Mouse (Mus musculus): Measurements from ENCODE around the gene Defb7. TPM values are rescaled to one million over a fixed set of nuclear protein-coding genes. Genes with fewer than 3 reads are reported as not detected.

The Defb7 gene
- not detected in 2 replicates for polyA plus RNA-seq (2016; fragmentation: Nextera tagmentation; extraction: Ambion mirVana)

- Histone ChIP-seq H3K4me1 (no peaks in the 10 kb centered on the region), H3K9me3 (replicated peaks) (no peaks in the 10 kb centered on the region), H3K36me3 (no peaks in the 10 kb centered on the region), H3K9ac (no peak within 1 kb of the TSS), H3K27me3 (replicated peaks) (no peaks in the 10 kb centered on the region), H3K4me2 (no peak within 1 kb of the TSS), H3K27ac (no peak within 1 kb of the TSS), H3K4me3 (no peak within 1 kb of the TSS)
- ATAC-seq, result no peak
- 64% methylated on average over 2 of the region's 2 CpGs for WGBS (ENCODE audit: insufficient replicate concordance)
Observed at GRCm38 (mm10) chr8:19494797-19495196, at the start of gene Defb7. Gene Defb7 (plus strand): TSS chr8:19495097.

GRCm38 (mm10) chr8:19446378-19446777, 48.5 kb upstream of the Defb7 start:
- Histone ChIP-seq H3K9ac (no peak overlapping the region), H3K36me3 (no peaks in the 10 kb centered on the region), H3K4me2 (no peak overlapping the region), H3K27ac (no peak overlapping the region), H3K27me3 (replicated peaks) (no peaks in the 10 kb centered on the region), H3K4me1 (no peaks in the 10 kb centered on the region), H3K9me3 (replicated peaks) (no peaks in the 10 kb centered on the region), H3K4me3 (no peak overlapping the region)
- WGBS (ENCODE audit: insufficient replicate concordance), result 45% methylated on average over 1 of the region's 1 CpGs
- no peak for ATAC-seq

DNA sequence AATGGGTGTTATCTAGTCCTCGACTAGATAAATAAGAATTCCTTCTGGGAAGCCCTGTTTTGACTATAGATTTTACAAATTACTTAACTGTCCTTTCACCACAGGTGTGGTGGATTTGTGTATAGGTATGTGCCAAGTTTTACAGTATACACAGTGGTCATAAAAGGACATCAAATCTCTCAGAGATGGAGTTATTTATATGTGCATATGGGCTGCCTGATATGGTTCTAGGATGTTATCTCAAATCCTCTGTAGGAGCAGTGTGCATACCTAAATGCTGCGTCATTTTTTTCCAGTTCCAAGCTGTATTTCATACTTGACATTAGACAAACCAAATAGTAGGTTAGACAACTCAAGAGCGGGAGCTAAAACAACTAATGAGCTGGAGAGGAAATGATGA, 33.5 kb upstream of the Defb7 start:
- Histone ChIP-seq H3K36me3 (no peaks in the 10 kb centered on the region), H3K27me3 (replicated peaks) (no peaks in the 10 kb centered on the region), H3K9me3 (replicated peaks) (no peaks in the 10 kb centered on the region), H3K4me2 (no peak overlapping the region), H3K9ac (no peak overlapping the region), H3K4me3 (no peak overlapping the region), H3K4me1 (no peaks in the 10 kb centered on the region), H3K27ac (no peak overlapping the region)
- no peak for ATAC-seq
- WGBS (ENCODE audit: insufficient replicate concordance), result 55% methylated on average over 3 of the region's 3 CpGs

DNA sequence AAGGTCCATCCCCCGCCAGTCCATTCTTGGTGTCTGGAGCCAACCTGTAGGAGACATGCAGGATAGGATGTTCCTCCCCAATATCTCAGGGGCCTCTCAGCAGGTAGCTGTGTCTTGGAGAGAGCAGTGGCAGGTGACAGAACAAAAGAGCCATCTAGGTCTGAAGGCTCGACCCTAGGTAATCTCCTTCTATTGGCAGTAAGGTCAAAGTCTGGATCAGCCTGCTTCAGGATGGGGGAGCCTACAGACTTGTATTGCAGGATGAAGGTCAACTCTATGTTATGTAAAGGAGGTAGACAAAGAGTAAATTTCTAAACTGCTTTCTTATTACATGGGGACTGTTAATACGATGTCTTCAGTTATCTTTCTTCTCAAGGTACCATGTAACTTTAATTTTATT, 25.9 kb upstream of the Defb7 start:
- ATAC-seq, result no peak
- 58% methylated on average over 3 of the region's 3 CpGs for WGBS (ENCODE audit: insufficient replicate concordance)
- H3K9me3 ChIP-seq (replicated peaks), result no peaks in the 10 kb centered on the region
- H3K4me2 ChIP-seq, result no peak overlapping the region
- no peaks in the 10 kb centered on the region for H3K27me3 ChIP-seq (replicated peaks)
- no peak overlapping the region for H3K4me3 ChIP-seq
- H3K4me1 ChIP-seq, result no peaks in the 10 kb centered on the region
- no peaks in the 10 kb centered on the region for H3K36me3 ChIP-seq
- H3K9ac ChIP-seq, result no peak overlapping the region
- H3K27ac ChIP-seq, result no peak overlapping the region

GRCm38 (mm10) chr8:19500524-19500923, 5.6 kb downstream of the Defb7 start:
- Histone ChIP-seq H3K9ac (no peak overlapping the region), H3K4me3 (no peak overlapping the region), H3K36me3 (no peaks in the 10 kb centered on the region), H3K9me3 (replicated peaks) (peaks cover 10% of the 10 kb centered on the region; the same call in 1 of the 2 replicates), H3K27ac (no peak overlapping the region), H3K27me3 (replicated peaks) (no peaks in the 10 kb centered on the region), H3K4me2 (no peak overlapping the region), H3K4me1 (no peaks in the 10 kb centered on the region)
- WGBS (ENCODE audit: insufficient replicate concordance), result 51% methylated on average over 1 of the region's 1 CpGs
- no peak for ATAC-seq

- Histone ChIP-seq H3K27ac (no peak overlapping the region), H3K4me3 (peak overlapping the region; percentile 27), H3K36me3 (no peaks in the 10 kb centered on the region), H3K27me3 (replicated peaks) (peaks cover 24% of the 10 kb centered on the region), H3K9me3 (replicated peaks) (0 out of 2 replicates have a peak, but pooled peaks cover 26% of the 10 kb centered on the region), H3K4me1 (no peaks in the 10 kb centered on the region), H3K9ac (no peak overlapping the region), H3K4me2 (peak overlapping the region; percentile 48)
- WGBS (ENCODE audit: insufficient replicate concordance), result 11% methylated on average over 69 of the region's 75 CpGs
- no peak for ATAC-seq
Observed at GRCm38 (mm10) chr8:19535195-19535829, 40.4 kb downstream of the Defb7 start.

- Histone ChIP-seq H3K9me3 (replicated peaks) (0 out of 2 replicates have a peak, but pooled peaks cover 21% of the 10 kb centered on the region), H3K4me2 (no peak overlapping the region), H3K4me1 (no peaks in the 10 kb centered on the region), H3K9ac (no peak overlapping the region), H3K27me3 (replicated peaks) (peaks cover 11% of the 10 kb centered on the region), H3K4me3 (no peak overlapping the region), H3K27ac (no peak overlapping the region), H3K36me3 (no peaks in the 10 kb centered on the region)
- no peak for ATAC-seq
- WGBS (ENCODE audit: insufficient replicate concordance), result 43% methylated on average over 1 of the region's 1 CpGs
Observed at GRCm38 (mm10) chr8:19540376-19540775, 45.5 kb downstream of the Defb7 start.

Small RNA genes within 50 kb of the gene (microRNA-seq; reads per million reads assigned to microRNA genes)
- gene Gm27288 (not detected), gene Gm27852 (not detected)

Other genes starting within 250 kb of the Defb7 start
- gene Defb5, start 247.5 kb upstream of the Defb7 start, polyA plus RNA-seq (2016; fragmentation: Nextera tagmentation; extraction: Ambion mirVana), result not detected in 2 replicates
- gene Defb3, start 201.7 kb upstream of the Defb7 start, polyA plus RNA-seq (2016; fragmentation: Nextera tagmentation; extraction: Ambion mirVana), result not detected in 2 replicates
- gene Defb8, start 47.5 kb upstream of the Defb7 start, polyA plus RNA-seq (2016; fragmentation: Nextera tagmentation; extraction: Ambion mirVana), result not detected in 2 replicates
- gene 4930467E23Rik, start 234.5 kb downstream of the Defb7 start, polyA plus RNA-seq (2016; fragmentation: Nextera tagmentation; extraction: Ambion mirVana), result not detected in 2 replicates

All from liver, embryonic 12.5 days (tissue).